Mouse (Mus musculus) limb, embryonic 14.5 days (tissue): ENCODE data around the gene Cacna2d4. TPM values are rescaled to one million over a fixed set of nuclear protein-coding genes. Genes with fewer than 3 reads are reported as not detected.

Source experiments
- ATAC-seq: fragments of 200-750 bp; cut with Nextera tagmentation; 2 replicates; pipeline ENCODE4 v1.8.0; 2017; ENCODE audit warnings: low read depth, moderate number of reproducible peaks, moderate TSS enrichment; ENCODE audit not compliant: low FRiP score
- DNase-seq: peaks from one replicate; pipeline ENCODE4 v3.0.0-alpha.2; 2015; ENCODE audit warnings: low spot score
- H3K27ac ChIP-seq: fragments of 300-500 bp; sonication (generic); replicated peaks from 2 replicates; pipeline ENCODE4 v1.5.1; 2014; ENCODE audit warnings: low read depth, mild to moderate bottlenecking, low read length, moderate library complexity, mixed read lengths
- H3K27me3 ChIP-seq: fragments of 300-500 bp; sonication (generic); 2 replicates; pipeline ENCODE4 v1.6.1; 2014; ENCODE audit warnings: low read length, mixed read lengths; ENCODE audit not compliant: control insufficient read depth, insufficient read depth
- H3K36me3 ChIP-seq: fragments of 300-500 bp; sonication (generic); 2 replicates; pipeline ENCODE4 v1.6.1; 2014; ENCODE audit warnings: mild to moderate bottlenecking, low read length, moderate library complexity, mixed read lengths; ENCODE audit not compliant: control insufficient read depth, insufficient read depth
- H3K4me1 ChIP-seq: fragments of 300-500 bp; sonication (generic); 2 replicates; pipeline ENCODE4 v1.6.1; 2014; ENCODE audit warnings: antibody characterized with exemption, low read length, mixed read lengths; ENCODE audit not compliant: control insufficient read depth, insufficient read depth
- H3K4me2 ChIP-seq: fragments of 300-500 bp; sonication (generic); replicated peaks from 2 replicates; pipeline ENCODE4 v1.6.1; 2014; ENCODE audit warnings: low read depth, mild to moderate bottlenecking, low read length, moderate library complexity; ENCODE audit not compliant: severe bottlenecking
- H3K4me3 ChIP-seq: fragments of 300-500 bp; sonication (generic); replicated peaks from 2 replicates; pipeline ENCODE4 v1.5.1; 2014; ENCODE audit warnings: low read length
- H3K9ac ChIP-seq: fragments of 300-500 bp; sonication (generic); 2 replicates; pipeline ENCODE4 v1.6.1; 2014; ENCODE audit warnings: mild to moderate bottlenecking, low read depth, low read length, moderate library complexity; ENCODE audit not compliant: severe bottlenecking
- H3K9me3 ChIP-seq: fragments of 300-500 bp; sonication (generic); 2 replicates; pipeline ENCODE4 v1.6.1; 2016; ENCODE audit warnings: low read length; ENCODE audit not compliant: control insufficient read depth
- POLR2A ChIP-seq: fragments of 200-500 bp; IDR thresholded peaks from 2 replicates; pipeline ENCODE4 v1.8.0; 2012; ENCODE audit warnings: inconsistent platforms, mild to moderate bottlenecking, moderate library complexity, borderline replicate concordance; ENCODE audit not compliant: insufficient read depth, insufficient read length; ENCODE audit errors: extremely low read depth
- WGBS: fragments of 180-500 bp; shearing (Covaris S2); extraction: QIAGEN DNeasy Blood & Tissue Kit; methylation state at CpG from one replicate; pipeline ENCODE4 v1.1.7; 2014; 5-methylcytosine and 5-hydroxymethylcytosine counted together
- polyA plus RNA-seq, 2 experiments: library from polyadenylated mRNA; depleted of rRNA in 1 of 2; stranded (reverse) in 1 of 2; unstranded in 1 of 2; fragments of >200 nt; fragmentation: Nextera tagmentation in 1 of 2; extraction: Ambion mirVana in 1 of 2; gene quantifications; 2 replicates each; pipeline versions ENCODE4 v1.2.1 to v1.2.3; 2012 to 2014

Gene Cacna2d4
- polyA plus RNA-seq, 2 experiments, result 0.08 TPM; not detected in 1

- H3K4me3 ChIP-seq, result no peak overlapping the region
- H3K36me3 ChIP-seq, result peaks cover 41% of the 10 kb centered on the region
- H3K9me3 ChIP-seq, result no peaks in the 10 kb centered on the region
- H3K4me2 ChIP-seq, result no peak overlapping the region
- no peak overlapping the region for H3K9ac ChIP-seq
- TF ChIP-seq POLR2A, result no peak
- H3K4me1 ChIP-seq, result no peaks in the 10 kb centered on the region
- H3K27me3 ChIP-seq, result no peaks in the 10 kb centered on the region
- H3K27ac ChIP-seq, result no peak overlapping the region
- DNase-seq, result no peak
- ATAC-seq, result no peak
- 95% methylated on average over 2 of the region's 2 CpGs for WGBS
These were observed 131.1 kb downstream of the Cacna2d4 start for GRCm38 (mm10) chr6:119367382-119367781.

GRCm38 (mm10) chr6:119371624-119372023 lies 135.3 kb downstream of the Cacna2d4 start:
- Histone ChIP-seq H3K4me2 (no peak overlapping the region), H3K27me3 (no peaks in the 10 kb centered on the region), H3K4me1 (no peaks in the 10 kb centered on the region), H3K9ac (no peak overlapping the region), H3K9me3 (no peaks in the 10 kb centered on the region), H3K27ac (no peak overlapping the region), H3K4me3 (no peak overlapping the region), H3K36me3 (peaks cover 18% of the 10 kb centered on the region)
- TF ChIP-seq POLR2A, result no peak
- DNase-seq (no peak), ATAC-seq (no peak)

GRCm38 (mm10) chr6:119372237-119372636 lies 135.9 kb downstream of the Cacna2d4 start:
- Histone ChIP-seq H3K4me2 (no peak overlapping the region), H3K4me1 (no peaks in the 10 kb centered on the region), H3K4me3 (no peak overlapping the region), H3K9ac (no peak overlapping the region), H3K27ac (no peak overlapping the region), H3K9me3 (no peaks in the 10 kb centered on the region), H3K36me3 (peaks cover 17% of the 10 kb centered on the region), H3K27me3 (no peaks in the 10 kb centered on the region)
- DNase-seq, result no peak
- no peak for TF ChIP-seq POLR2A
- WGBS, result 84% methylated on average over 5 of the region's 5 CpGs
- no peak for ATAC-seq

GRCm38 (mm10) chr6:119373000-119373705 lies 136.8 kb downstream of the Cacna2d4 start:
- DNase-seq, result no peak
- Histone ChIP-seq H3K4me1 (no peaks in the 10 kb centered on the region), H3K4me2 (no peak overlapping the region), H3K27me3 (no peaks in the 10 kb centered on the region), H3K9ac (no peak overlapping the region), H3K36me3 (peaks cover 10% of the 10 kb centered on the region), H3K4me3 (no peak overlapping the region), H3K9me3 (no peaks in the 10 kb centered on the region), H3K27ac (no peak overlapping the region)
- no peak for ATAC-seq
- no peak for TF ChIP-seq POLR2A

GRCm38 (mm10) chr6:119375035-119375434 lies 138.7 kb downstream of the Cacna2d4 start:
- H3K4me2 ChIP-seq, result no peak overlapping the region
- no peak for TF ChIP-seq POLR2A
- no peak overlapping the region for H3K4me3 ChIP-seq
- H3K9ac ChIP-seq, result no peak overlapping the region
- 87% methylated on average over 5 of the region's 5 CpGs for WGBS
- DNase-seq, result no peak
- no peaks in the 10 kb centered on the region for H3K27me3 ChIP-seq
- no peaks in the 10 kb centered on the region; the same call in 1 of the 2 replicates for H3K36me3 ChIP-seq
- no peak overlapping the region for H3K27ac ChIP-seq
- no peak for ATAC-seq
- H3K4me1 ChIP-seq, result no peaks in the 10 kb centered on the region
- H3K9me3 ChIP-seq, result no peaks in the 10 kb centered on the region
